Mouse (Mus musculus) lung, embryonic 15.5 days (tissue): ENCODE data around the gene Vps45. TPM values are rescaled to one million over a fixed set of nuclear protein-coding genes. Genes with fewer than 3 reads are reported as not detected.

ENCODE experiments used
- ATAC-seq: fragments of 200-750 bp; cut with Nextera tagmentation; 2 replicates; pipeline ENCODE4 v1.8.0; 2017; ENCODE audit warnings: moderate number of reproducible peaks, borderline replicate concordance; ENCODE audit not compliant: low FRiP score, low TSS enrichment; ENCODE audit errors: extremely low read depth
- H3K27ac ChIP-seq: fragments of 300-500 bp; sonication (generic); 2 replicates; pipeline ENCODE4 v1.5.1; 2015; ENCODE audit warnings: moderate library complexity, mild to moderate bottlenecking, inconsistent platforms
- H3K27me3 ChIP-seq: fragments of 300-500 bp; sonication (generic); 2 replicates; pipeline ENCODE4 v1.6.1; 2015; ENCODE audit warnings: inconsistent platforms
- H3K36me3 ChIP-seq: fragments of 300-500 bp; sonication (generic); 2 replicates; pipeline ENCODE4 v1.6.1; 2015; ENCODE audit warnings: inconsistent platforms
- H3K4me1 ChIP-seq: fragments of 300-500 bp; sonication (generic); 2 replicates; pipeline ENCODE4 v1.6.1; 2015; ENCODE audit warnings: inconsistent platforms
- H3K4me2 ChIP-seq: fragments of 300-500 bp; sonication (generic); 2 replicates; pipeline ENCODE4 v1.6.1; 2015; ENCODE audit warnings: inconsistent platforms, mild to moderate bottlenecking, moderate library complexity
- H3K4me3 ChIP-seq: fragments of 300-500 bp; sonication (generic); 2 replicates; pipeline ENCODE4 v1.5.1; 2015; ENCODE audit warnings: mild to moderate bottlenecking, inconsistent platforms
- H3K9ac ChIP-seq: fragments of 300-500 bp; sonication (generic); 2 replicates; pipeline ENCODE4 v1.6.1; 2015; ENCODE audit warnings: inconsistent platforms
- H3K9me3 ChIP-seq: fragments of 300-500 bp; sonication (generic); 2 replicates; pipeline ENCODE4 v1.6.1; 2016; ENCODE audit warnings: inconsistent platforms
- WGBS: fragments of 180-500 bp; shearing (Covaris S2); methylation state at CpG from one replicate; pipeline ENCODE4 v1.1.7; 2015; 5-methylcytosine and 5-hydroxymethylcytosine counted together
- polyA plus RNA-seq: library from polyadenylated mRNA; unstranded; fragments of >200 nt; fragmentation: Nextera tagmentation; extraction: Ambion mirVana; gene quantifications from 2 replicates; pipeline ENCODE4 v1.2.1, GENCODE M21; 2015

The Vps45 gene
- polyA plus RNA-seq, 1 experiment from 2014 or later = 32.2 TPM

GRCm38 (mm10) chr3:95993881-95994280, 64.4 kb downstream of the Vps45 start:
- peaks cover 58% of the 10 kb centered on the region for H3K4me1 ChIP-seq

GRCm38 (mm10) chr3:95992990-95993603, 65.2 kb downstream of the Vps45 start:
- H3K9me3 ChIP-seq = no peaks in the 10 kb centered on the region
- WGBS = 34% methylated on average over 5 of the region's 5 CpGs
- no peak for ATAC-seq

More at GRCm38 (mm10) chr3:95993881-95994280, 64.4 kb downstream of the Vps45 start:
- H3K27me3 ChIP-seq = no peaks in the 10 kb centered on the region
- peak overlapping the region; percentile 71 for H3K4me3 ChIP-seq
- H3K9ac ChIP-seq = peak overlapping the region; percentile 74
- ATAC-seq = no peak
- no peaks in the 10 kb centered on the region for H3K9me3 ChIP-seq
- peak overlapping the region; percentile 98 for H3K27ac ChIP-seq
- peaks cover 29% of the 10 kb centered on the region for H3K36me3 ChIP-seq
- 15% methylated on average over 4 of the region's 4 CpGs for WGBS
- H3K4me2 ChIP-seq = peak overlapping the region; percentile 71

DNA sequence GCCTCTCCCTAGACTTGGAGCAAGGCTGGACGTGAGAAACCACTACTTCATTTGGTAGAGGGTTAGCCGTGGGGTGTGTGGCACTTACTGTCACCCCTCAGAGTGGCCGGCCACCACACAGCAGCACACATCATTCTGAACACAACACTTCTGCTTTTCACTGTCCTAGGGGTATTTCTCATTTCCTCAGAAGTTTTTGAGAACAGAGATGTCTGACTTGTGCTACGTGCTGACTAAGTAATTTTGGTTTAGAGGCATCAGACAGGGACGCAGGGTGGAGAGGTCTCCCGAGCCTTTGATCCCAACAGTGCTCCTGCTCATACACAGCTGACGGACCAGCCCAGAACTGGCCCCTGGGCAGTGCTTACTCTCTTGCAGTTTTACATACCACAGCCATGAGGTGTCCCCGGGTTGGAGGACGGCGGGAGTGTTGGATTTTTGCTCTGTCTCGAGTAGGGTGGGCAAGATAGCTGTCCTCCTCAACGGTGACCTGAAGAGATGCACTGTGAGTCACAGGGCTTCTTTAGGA, 67.8 kb downstream of the Vps45 start:
- Histone ChIP-seq H3K4me3 (no peak overlapping the region), H3K27me3 (no peaks in the 10 kb centered on the region), H3K4me2 (no peak overlapping the region), H3K36me3 (peaks cover 35% of the 10 kb centered on the region), H3K4me1 (peaks cover 77% of the 10 kb centered on the region), H3K9me3 (no peaks in the 10 kb centered on the region), H3K27ac (peak overlapping the region; percentile 88), H3K9ac (no peak overlapping the region)
- 77% methylated on average over 12 of the region's 12 CpGs for WGBS
- no peak for ATAC-seq

More at GRCm38 (mm10) chr3:95992990-95993603, 65.2 kb downstream of the Vps45 start:
- Histone ChIP-seq H3K27ac (peak overlapping the region; percentile 98), H3K9ac (0 out of 2 replicates have a peak overlapping the region, but pooled peaks have one; percentile 74), H3K4me3 (peak overlapping the region; percentile 71), H3K4me1 (peaks cover 66% of the 10 kb centered on the region), H3K4me2 (peak overlapping the region; percentile 71), H3K27me3 (no peaks in the 10 kb centered on the region), H3K36me3 (peaks cover 35% of the 10 kb centered on the region)

DNA sequence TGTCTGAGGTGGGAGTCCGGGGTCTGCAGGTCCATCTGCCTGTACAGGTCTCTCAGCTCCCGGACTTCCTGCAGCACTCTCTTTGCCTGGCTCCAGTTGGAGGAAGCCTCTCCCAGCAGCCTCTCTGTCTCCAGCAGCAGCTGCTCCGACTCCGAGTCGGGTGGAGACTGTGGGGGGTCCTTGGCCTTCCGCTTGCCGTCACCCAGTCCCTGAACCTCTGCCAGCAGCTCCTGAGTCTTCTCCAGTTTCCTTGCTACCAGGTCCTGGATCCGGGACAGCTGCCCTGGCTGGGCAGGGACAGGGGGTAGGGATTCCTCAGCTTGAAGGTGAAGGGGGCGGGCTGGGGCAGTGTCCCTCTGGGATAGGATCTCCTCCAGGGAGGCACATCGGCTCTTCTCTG, 69.3 kb downstream of the Vps45 start:
- Histone ChIP-seq H3K27me3 (no peaks in the 10 kb centered on the region), H3K9ac (no peak overlapping the region), H3K4me2 (no peak overlapping the region), H3K4me1 (peaks cover 77% of the 10 kb centered on the region), H3K27ac (peak overlapping the region; percentile 88), H3K36me3 (peaks cover 35% of the 10 kb centered on the region), H3K4me3 (no peak overlapping the region), H3K9me3 (no peaks in the 10 kb centered on the region)
- WGBS = 32% methylated on average over 10 of the region's 10 CpGs
- ATAC-seq = peak; percentile 57

- peaks cover 35% of the 10 kb centered on the region for H3K36me3 ChIP-seq
- H3K4me3 ChIP-seq = no peak overlapping the region
- H3K27me3 ChIP-seq = no peaks in the 10 kb centered on the region
- H3K4me1 ChIP-seq = peaks cover 69% of the 10 kb centered on the region
- 96% methylated on average over 1 of the region's 1 CpGs for WGBS
- H3K9ac ChIP-seq = no peak overlapping the region
- H3K9me3 ChIP-seq = no peaks in the 10 kb centered on the region
- H3K4me2 ChIP-seq = no peak overlapping the region
- peak overlapping the region; percentile 88; the same call in 1 of the 2 replicates for H3K27ac ChIP-seq
- no peak for ATAC-seq
Measured at GRCm38 (mm10) chr3:95988138-95988537, 70.1 kb downstream of the Vps45 start.

- Histone ChIP-seq H3K27me3 (no peaks in the 10 kb centered on the region), H3K4me2 (no peak overlapping the region), H3K9ac (no peak overlapping the region; the same call in 1 of the 2 replicates), H3K36me3 (peaks cover 35% of the 10 kb centered on the region), H3K4me3 (no peak overlapping the region), H3K4me1 (peaks cover 65% of the 10 kb centered on the region), H3K9me3 (no peaks in the 10 kb centered on the region), H3K27ac (no peak overlapping the region)
- no peak for ATAC-seq
- WGBS = 66% methylated on average over 6 of the region's 6 CpGs
Measured at GRCm38 (mm10) chr3:95987386-95988110, 70.7 kb downstream of the Vps45 start.

DNA sequence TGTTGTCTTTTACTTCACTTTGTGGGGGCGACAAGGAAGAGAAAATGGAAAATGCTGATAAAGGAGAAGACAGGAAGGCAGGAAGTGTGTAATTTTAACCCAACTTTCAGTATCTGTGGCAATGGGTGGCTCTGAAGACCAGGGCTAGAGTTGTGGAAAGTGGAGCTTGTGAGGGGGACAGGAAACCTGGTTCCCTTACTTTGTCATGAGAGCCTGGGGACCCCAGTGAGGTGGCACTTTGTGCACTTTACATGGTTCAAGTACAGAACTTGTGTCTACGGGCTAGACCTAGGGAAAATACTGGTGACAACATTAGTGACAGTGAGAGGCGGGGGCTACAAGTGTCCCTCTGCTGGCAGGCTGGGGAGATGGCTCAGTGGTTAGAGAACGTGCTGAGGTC, 71.3 kb downstream of the Vps45 start:
- peak overlapping the region; percentile 95 for H3K27ac ChIP-seq
- peaks cover 60% of the 10 kb centered on the region for H3K4me1 ChIP-seq
- no peak overlapping the region for H3K4me2 ChIP-seq
- 56% methylated on average over 4 of the region's 4 CpGs for WGBS
- H3K9ac ChIP-seq = no peak overlapping the region
- no peaks in the 10 kb centered on the region for H3K9me3 ChIP-seq
- ATAC-seq = no peak
- H3K27me3 ChIP-seq = no peaks in the 10 kb centered on the region
- peaks cover 35% of the 10 kb centered on the region for H3K36me3 ChIP-seq
- H3K4me3 ChIP-seq = no peak overlapping the region

GRCm38 (mm10) chr3:95986001-95986622, 72.2 kb downstream of the Vps45 start:
- Histone ChIP-seq H3K4me3 (peak overlapping the region; percentile 18; the same call in 1 of the 2 replicates), H3K27ac (peak overlapping the region; percentile 95), H3K4me1 (peaks cover 60% of the 10 kb centered on the region), H3K9ac (peak overlapping the region; percentile 11), H3K4me2 (peak overlapping the region; percentile 53), H3K36me3 (peaks cover 26% of the 10 kb centered on the region), H3K27me3 (no peaks in the 10 kb centered on the region), H3K9me3 (no peaks in the 10 kb centered on the region)
- peak; percentile 67; the same call in 1 of the 2 replicates for ATAC-seq
- WGBS = 3% methylated on average over 21 of the region's 21 CpGs

GRCm38 (mm10) chr3:95985209-95986000, 72.9 kb downstream of the Vps45 start:
- Histone ChIP-seq H3K9me3 (no peaks in the 10 kb centered on the region), H3K4me2 (peak overlapping the region; percentile 53), H3K36me3 (peaks cover 19% of the 10 kb centered on the region), H3K4me1 (peaks cover 56% of the 10 kb centered on the region), H3K4me3 (peak overlapping the region; percentile 18; the same call in 1 of the 2 replicates), H3K9ac (peak overlapping the region; percentile 11), H3K27me3 (no peaks in the 10 kb centered on the region), H3K27ac (peak overlapping the region; percentile 95)
- 4% methylated on average over 12 of the region's 12 CpGs for WGBS
- ATAC-seq = peak; percentile 88

- no peak overlapping the region for H3K27ac ChIP-seq
- no peak for ATAC-seq
- no peaks in the 10 kb centered on the region for H3K27me3 ChIP-seq
- H3K9me3 ChIP-seq = no peaks in the 10 kb centered on the region
- H3K4me3 ChIP-seq = no peak overlapping the region
- no peak overlapping the region for H3K4me2 ChIP-seq
- no peaks in the 10 kb centered on the region for H3K36me3 ChIP-seq
- WGBS = 90% methylated on average over 4 of the region's 4 CpGs
- H3K9ac ChIP-seq = no peak overlapping the region
- peaks cover 26% of the 10 kb centered on the region for H3K4me1 ChIP-seq
Measured at GRCm38 (mm10) chr3:95982129-95982528, 76.1 kb downstream of the Vps45 start.
